Mouse (Mus musculus) hindbrain, embryonic 12.5 days (tissue): ENCODE results near the gene Tbx5. TPM values are rescaled to one million over a fixed set of nuclear protein-coding genes. Genes with fewer than 3 reads are reported as not detected.

ENCODE experiments used
- ATAC-seq: fragments of 200-750 bp; cut with Nextera tagmentation; 2 replicates; pipeline ENCODE4 v1.8.0; 2017; ENCODE audit warnings: moderate TSS enrichment; ENCODE audit not compliant: low FRiP score
- H3K27ac ChIP-seq: fragments of 300-500 bp; sonication (generic); 2 replicates; pipeline ENCODE4 v1.5.1; 2016; ENCODE audit warnings: mild to moderate bottlenecking
- H3K27me3 ChIP-seq: fragments of 300-500 bp; sonication (generic); 2 replicates; pipeline ENCODE4 v1.6.1; 2016; ENCODE audit warnings: mild to moderate bottlenecking
- H3K36me3 ChIP-seq: fragments of 300-500 bp; sonication (generic); 2 replicates; pipeline ENCODE4 v1.6.1; 2016; ENCODE audit warnings: mild to moderate bottlenecking
- H3K4me1 ChIP-seq: fragments of 300-500 bp; sonication (generic); 2 replicates; pipeline ENCODE4 v1.6.1; 2016
- H3K4me2 ChIP-seq: fragments of 300-500 bp; sonication (generic); replicated peaks from 2 replicates; pipeline ENCODE4 v1.6.1; 2016; ENCODE audit warnings: mild to moderate bottlenecking
- H3K4me3 ChIP-seq: fragments of 300-500 bp; sonication (generic); 2 replicates; pipeline ENCODE4 v1.5.1; 2016; ENCODE audit warnings: mild to moderate bottlenecking
- H3K9ac ChIP-seq: fragments of 300-500 bp; sonication (generic); 2 replicates; pipeline ENCODE4 v1.6.1; 2016; ENCODE audit warnings: mild to moderate bottlenecking, moderate library complexity
- H3K9me3 ChIP-seq: fragments of 300-500 bp; sonication (generic); replicated peaks from 2 replicates; pipeline ENCODE4 v1.6.1; 2016; ENCODE audit warnings: mild to moderate bottlenecking
- WGBS: fragments of 180-500 bp; shearing (Covaris S2); methylation state at CpG from one replicate; pipeline ENCODE4 v1.1.7; 2016; 5-methylcytosine and 5-hydroxymethylcytosine counted together
- polyA plus RNA-seq: library from polyadenylated mRNA; unstranded; fragments of >200 nt; fragmentation: Nextera tagmentation; extraction: Ambion mirVana; gene quantifications from 2 replicates; pipeline ENCODE4 v1.2.1, GENCODE M21; 2016

Gene Tbx5
- polyA plus RNA-seq, 1 experiment from 2014 or later: 0.09 TPM

- H3K4me1 ChIP-seq: no peaks in the 10 kb centered on the region
- H3K27ac ChIP-seq: no peak overlapping the region
- no peak overlapping the region for H3K9ac ChIP-seq
- ATAC-seq: no peak
- H3K9me3 ChIP-seq: no peaks in the 10 kb centered on the region
- no peak overlapping the region for H3K4me3 ChIP-seq
- no peak overlapping the region for H3K4me2 ChIP-seq
- WGBS: 59% methylated on average over 11 of the region's 11 CpGs
- no peaks in the 10 kb centered on the region for H3K36me3 ChIP-seq
- no peaks in the 10 kb centered on the region for H3K27me3 ChIP-seq
Observed at GRCm38 (mm10) chr5:119922229-119922628, 89.8 kb downstream of the Tbx5 start.

Other genes with a start within 250 kb of the Tbx5 start
- gene Tbx3, start 162.0 kb upstream of the Tbx5 start, polyA plus RNA-seq: 8.9 and 10.3 TPM in 2 replicates